Mouse (Mus musculus): ENCODE measurements around the gene Fmo3.
A peak's percentile ranks its signal among the peaks of the same experiment; 100 is the strongest.

Fmo3 gene

GRCm38 (mm10) chr1:162984428-162984827 is at the start of gene Fmo3:
TSS of gene Fmo3 (minus strand) at chr1:162984528.
- no peak for DNase-seq (ENCODE audit: low read depth, low spot score)

- no peak for DNase-seq (ENCODE audit: low read depth, low spot score)
These were observed 38.7 kb upstream of the Fmo3 start for GRCm38 (mm10) chr1:163023075-163023474.

GRCm38 (mm10) chr1:163009220-163009619 is 24.9 kb upstream of the Fmo3 start:
- no peak for DNase-seq (ENCODE audit: low read depth, low spot score)

- no peak for DNase-seq (ENCODE audit: low read depth, low spot score)
These were observed 19.2 kb upstream of the Fmo3 start for GRCm38 (mm10) chr1:163003496-163003895.

- no peak for DNase-seq (ENCODE audit: low read depth, low spot score)
These were observed 17.0 kb upstream of the Fmo3 start for GRCm38 (mm10) chr1:163001271-163001829.

- DNase-seq (ENCODE audit: low read depth, low spot score) = no peak
These were observed 3.2 kb upstream of the Fmo3 start for GRCm38 (mm10) chr1:162987546-162987945.

GRCm38 (mm10) chr1:162986777-162987176 is 2.4 kb upstream of the Fmo3 start:
- no peak for DNase-seq (ENCODE audit: low read depth, low spot score)

- DNase-seq (ENCODE audit: low read depth, low spot score) = no peak
These were observed 1.9 kb upstream of the Fmo3 start for GRCm38 (mm10) chr1:162986121-162986748.

- DNase-seq (ENCODE audit: low read depth, low spot score) = no peak
These were observed 20.8 kb downstream of the Fmo3 start for GRCm38 (mm10) chr1:162963556-162963955.

- DNase-seq (ENCODE audit: low read depth, low spot score) = no peak
These were observed 26.9 kb downstream of the Fmo3 start for GRCm38 (mm10) chr1:162957422-162957821.

- DNase-seq (ENCODE audit: low read depth, low spot score) = peak; percentile 9
These were observed 31.2 kb downstream of the Fmo3 start for GRCm38 (mm10) chr1:162953079-162953478.

GRCm38 (mm10) chr1:162949763-162950162 is 34.6 kb downstream of the Fmo3 start:
- DNase-seq (ENCODE audit: low read depth, low spot score) = no peak

- DNase-seq (ENCODE audit: low read depth, low spot score) = no peak
These were observed 36.4 kb downstream of the Fmo3 start for GRCm38 (mm10) chr1:162947934-162948333.

- DNase-seq (ENCODE audit: low read depth, low spot score) = no peak
These were observed 37.3 kb downstream of the Fmo3 start for GRCm38 (mm10) chr1:162946837-162947558.

- no peak for DNase-seq (ENCODE audit: low read depth, low spot score)
These were observed 40.6 kb downstream of the Fmo3 start for GRCm38 (mm10) chr1:162943700-162944099.

GRCm38 (mm10) chr1:162938696-162939351 is 45.5 kb downstream of the Fmo3 start:
- no peak for DNase-seq (ENCODE audit: low read depth, low spot score)

- no peak for DNase-seq (ENCODE audit: low read depth, low spot score)
These were observed 46.2 kb downstream of the Fmo3 start for GRCm38 (mm10) chr1:162937970-162938695.

- no peak for DNase-seq (ENCODE audit: low read depth, low spot score)
These were observed 46.9 kb downstream of the Fmo3 start, which contains the start of gene Fmo6 for GRCm38 (mm10) chr1:162937415-162937814. TSS of gene Fmo6 (minus strand) at chr1:162937515.

GRCm38 (mm10) chr1:162934374-162935012 is 49.8 kb downstream of the Fmo3 start:
- DNase-seq (ENCODE audit: low read depth, low spot score) = no peak

- DNase-seq (ENCODE audit: low read depth, low spot score) = no peak
These were observed 51.9 kb downstream of the Fmo3 start for GRCm38 (mm10) chr1:162932386-162932785.

GRCm38 (mm10) chr1:162931880-162932279 is 52.4 kb downstream of the Fmo3 start:
- no peak for DNase-seq (ENCODE audit: low read depth, low spot score)

All from R1 (cell line).